Mouse (Mus musculus): ENCODE measurements at regions not wholly inside any gene's neighbourhood (a gene's known extent, or its start where the extent isn't known, plus 50 kb on each side); places are given as distances from the start of the nearest gene placed in this dataset.
"Not testable (repeated sequence)": the region's sequence is repeated elsewhere in the genome, so short reads cannot be mapped to it uniquely, and the experiment has no call there.

DNA sequence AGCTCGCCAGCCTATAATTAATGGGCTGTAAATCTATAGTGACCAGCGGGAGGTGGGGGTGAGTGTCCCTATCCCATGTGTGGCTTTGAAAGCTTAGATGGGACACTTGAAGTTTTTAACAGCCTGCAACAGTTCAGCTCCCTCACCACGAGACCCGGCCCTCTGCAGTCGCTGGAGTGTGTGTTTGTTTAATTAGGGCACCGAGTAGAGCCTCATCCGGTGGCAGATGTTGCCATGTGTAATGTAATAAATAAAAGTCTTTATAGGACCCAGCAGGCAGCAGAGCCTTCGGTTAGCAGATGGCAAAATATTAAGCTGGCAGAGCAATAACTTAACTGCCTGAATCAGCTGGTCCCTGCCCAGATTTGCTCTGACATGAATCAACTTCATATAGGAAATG lies 177.1 kb downstream of the Nucb2 start:
- no peak for DNase-seq

DNA sequence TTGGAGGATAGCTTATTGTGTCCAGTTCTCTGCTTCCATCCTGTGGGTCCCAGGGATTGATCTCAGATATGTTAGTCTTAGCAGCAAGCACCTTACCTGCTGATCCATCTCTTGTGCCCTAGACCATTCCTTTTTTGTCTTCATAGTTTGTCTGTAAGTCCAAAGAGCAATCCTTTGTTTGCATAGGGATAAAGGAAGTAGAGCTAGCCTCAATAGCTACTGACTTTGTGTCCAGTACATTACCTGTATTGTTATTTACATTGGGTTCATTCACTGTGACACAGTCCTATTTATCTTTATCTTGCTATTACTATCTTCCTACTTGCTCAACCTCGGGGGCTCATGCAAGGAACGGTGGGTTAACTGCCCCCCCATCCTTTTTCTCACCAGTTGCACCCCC lies 196.2 kb downstream of the Nucb2 start:
- no peak for DNase-seq

DNA sequence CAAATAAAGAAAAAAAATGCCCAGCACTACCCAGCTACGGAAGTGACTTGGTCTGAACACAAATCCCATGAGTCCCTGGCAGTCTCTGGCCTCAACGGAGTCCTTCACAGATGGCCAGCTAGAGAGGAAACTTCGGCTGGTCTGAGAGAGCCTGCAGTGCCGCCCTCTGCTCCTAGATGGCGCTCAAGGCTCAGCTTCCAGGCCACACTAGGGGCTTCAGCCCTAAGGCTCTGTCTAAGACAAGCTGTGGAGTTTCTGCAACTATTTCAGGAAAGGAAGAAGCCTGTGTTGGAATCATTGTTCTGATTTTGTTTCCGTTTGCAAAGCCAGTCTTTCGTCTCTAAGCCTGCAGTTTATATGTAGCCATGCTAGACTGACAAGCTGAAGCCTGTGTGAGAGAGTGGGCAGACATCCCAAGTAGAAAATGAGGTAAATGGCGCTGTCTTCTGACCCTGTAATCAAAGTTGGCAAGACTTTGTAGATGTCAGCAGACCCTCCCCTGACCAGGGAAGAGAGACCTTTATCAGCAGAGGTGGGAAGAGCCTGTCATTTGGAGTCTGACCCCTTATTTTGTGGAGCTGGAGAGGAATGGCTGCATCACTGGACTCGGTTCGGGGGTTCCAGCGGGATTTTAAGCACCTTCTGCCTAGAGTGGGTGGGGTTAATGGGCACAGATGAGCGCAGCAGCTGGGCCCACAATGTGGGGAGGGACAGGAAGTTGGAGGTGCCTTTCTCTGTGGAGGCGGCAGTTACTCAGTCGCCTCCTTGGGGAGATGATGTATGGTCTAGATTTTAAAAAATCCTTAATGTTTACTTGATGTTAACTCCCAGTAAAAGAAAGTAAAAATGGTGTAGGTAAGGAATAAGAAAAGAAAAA lies 197.5 kb downstream of the Nucb2 start:
- peak; percentile 90 for DNase-seq

DNA sequence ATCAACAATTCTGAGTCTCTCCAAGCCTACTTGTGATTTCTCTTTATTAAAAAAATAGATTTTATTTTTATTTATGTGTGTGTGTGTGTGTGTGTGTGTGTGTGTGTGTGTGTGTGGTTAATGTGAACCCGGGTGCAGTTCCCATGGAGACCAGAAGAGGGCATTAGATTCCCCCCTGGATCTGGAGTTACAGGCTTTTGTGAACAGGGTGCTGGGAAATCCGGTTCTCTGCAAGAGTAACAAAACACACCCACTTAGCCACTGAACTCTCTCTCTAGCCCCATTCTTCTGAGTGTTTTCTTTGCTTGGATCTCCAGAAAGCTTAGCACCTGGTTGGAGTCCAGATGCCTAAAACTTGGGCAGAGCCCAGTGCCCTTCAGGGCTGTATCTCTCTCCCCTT lies 198.4 kb downstream of the Nucb2 start:
- DNase-seq: no peak

DNA sequence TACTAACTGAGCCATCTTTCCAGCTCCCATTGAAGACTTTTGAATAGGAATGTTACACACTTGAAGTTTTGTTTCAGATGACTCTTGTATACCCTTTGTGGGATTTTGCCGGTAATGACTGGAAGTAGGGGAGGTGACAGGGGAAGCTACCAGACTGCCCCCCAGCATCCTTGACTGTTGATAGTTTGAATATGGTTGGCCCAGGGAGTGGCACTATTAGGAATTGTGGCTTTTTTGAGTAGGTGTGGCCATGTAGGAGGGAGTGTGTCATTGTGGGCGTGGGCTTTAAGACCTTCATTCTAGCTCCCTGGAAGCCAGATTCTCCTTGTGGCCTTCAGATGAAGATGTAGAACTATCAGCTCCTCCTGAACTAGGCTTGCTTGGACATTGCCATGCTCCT lies 207.4 kb downstream of the Nucb2 start:
- DNase-seq: no peak

DNA sequence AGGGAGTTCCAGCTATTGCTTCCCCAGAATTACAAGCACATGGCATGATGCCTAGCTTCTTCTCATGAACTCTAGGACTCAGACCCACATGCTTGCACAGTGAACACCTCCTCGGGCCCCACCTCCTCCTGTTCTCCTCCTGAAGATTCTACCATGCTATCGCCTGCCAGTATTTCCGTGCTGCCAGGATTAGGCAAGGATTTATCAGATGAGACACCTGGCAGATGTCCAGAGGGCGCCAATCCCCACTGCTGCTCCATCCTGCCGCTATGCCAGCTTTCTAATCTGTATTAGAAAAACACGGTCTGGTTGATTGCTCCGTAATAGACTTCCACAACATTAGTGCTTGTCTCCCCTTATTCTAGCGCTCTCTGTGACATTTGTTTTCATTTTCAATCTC lies 209.0 kb downstream of the Nucb2 start:
- DNase-seq: no peak

DNA sequence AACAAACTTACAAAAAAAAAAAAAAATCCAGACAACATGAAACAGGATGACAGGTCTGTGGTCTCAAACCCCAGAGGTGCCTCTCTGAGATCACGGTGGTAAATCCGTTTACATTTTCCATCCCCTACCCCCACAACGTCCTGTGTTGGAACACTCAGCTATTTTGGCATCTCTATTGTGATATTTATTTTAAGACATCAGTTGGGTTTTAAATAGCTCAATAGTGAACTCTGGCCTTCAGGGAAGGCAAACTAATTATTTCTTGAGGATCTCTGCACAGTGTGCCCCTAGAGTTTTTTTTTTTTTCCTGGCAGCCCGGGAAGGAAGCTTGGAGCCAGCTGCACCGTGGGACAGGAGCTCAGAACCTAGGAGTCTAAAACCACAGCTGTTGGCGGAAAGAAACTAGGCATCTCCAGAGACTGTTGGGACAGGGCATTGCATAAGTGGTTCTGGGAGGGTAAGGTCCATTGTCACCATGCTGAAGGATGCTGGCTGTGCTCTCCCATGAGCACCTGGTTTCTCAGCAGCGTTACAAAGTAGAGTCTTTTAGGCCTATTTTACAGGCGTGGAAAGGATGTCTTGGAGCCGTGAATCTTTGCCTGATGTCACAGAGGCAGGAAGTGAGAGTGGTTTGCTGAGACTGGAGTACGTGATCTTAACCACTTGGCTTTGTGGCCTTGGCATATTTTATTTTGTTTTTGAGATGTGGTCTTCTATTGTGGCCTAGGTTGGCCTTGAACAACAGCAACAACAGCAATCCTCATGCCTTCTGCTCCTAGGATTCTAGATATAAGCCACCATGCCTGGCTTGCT lies 211.3 kb downstream of the Nucb2 start:
- peak; percentile 17 for DNase-seq

DNA sequence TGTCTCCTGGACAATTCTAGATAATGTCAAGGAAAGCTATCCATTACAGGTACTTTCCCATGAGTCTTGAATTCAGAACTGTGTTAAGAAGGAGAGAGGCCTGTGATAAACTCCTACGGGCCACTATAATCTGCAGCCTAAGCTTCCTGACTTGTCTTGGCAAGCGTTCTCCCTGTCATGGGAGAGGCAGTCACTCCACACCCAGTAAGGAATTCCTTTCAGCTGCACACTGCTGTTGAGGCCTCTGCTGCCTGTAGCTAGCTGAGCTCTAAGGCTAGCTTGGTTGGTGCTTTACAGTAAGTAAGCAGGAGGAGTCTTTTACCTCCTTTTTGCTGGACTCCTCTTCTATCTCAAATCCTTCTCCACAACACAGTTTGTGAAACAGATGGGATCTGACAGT lies 224.2 kb downstream of the Nucb2 start:
- DNase-seq: peak; percentile 31

DNA sequence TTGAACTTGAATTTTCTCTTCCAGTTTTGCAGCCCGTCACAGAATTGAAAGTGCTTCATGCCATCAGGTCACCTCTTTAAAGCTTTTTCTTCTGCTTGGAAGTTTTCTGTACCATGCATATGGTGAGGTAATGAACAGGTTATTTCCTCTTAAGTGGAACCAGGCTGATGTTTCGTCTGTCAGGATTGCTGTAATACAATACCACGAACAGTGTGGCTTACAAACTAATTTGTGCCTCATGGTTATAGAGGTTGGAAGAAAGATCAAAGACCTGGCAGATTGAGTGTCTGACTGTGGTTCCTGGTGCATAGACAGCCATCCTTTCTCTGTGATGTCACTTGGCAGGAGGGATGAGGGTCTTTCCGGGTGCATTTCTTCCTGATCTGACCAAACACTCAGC lies 225.6 kb downstream of the Nucb2 start:
- DNase-seq: no peak

DNA sequence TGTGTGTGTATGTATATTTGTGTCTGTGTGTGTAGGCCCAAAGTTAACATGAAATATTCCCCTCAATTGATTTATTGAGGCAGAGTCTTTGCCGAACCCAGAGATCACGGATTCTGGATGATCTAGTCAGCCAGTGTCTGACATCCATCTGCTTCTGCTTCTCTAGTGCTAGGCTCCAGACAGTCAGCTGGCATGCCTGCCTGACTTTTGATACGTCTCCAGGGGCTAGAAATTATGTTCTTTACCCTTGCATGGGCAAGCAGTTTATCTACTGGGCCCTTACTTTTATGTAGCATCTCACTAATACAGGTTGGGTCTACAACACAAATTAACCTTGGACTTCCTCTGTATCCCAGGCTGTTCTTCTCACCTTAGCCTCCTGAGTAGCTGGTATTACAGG lies 231.5 kb downstream of the Nucb2 start:
- no peak for DNase-seq

DNA sequence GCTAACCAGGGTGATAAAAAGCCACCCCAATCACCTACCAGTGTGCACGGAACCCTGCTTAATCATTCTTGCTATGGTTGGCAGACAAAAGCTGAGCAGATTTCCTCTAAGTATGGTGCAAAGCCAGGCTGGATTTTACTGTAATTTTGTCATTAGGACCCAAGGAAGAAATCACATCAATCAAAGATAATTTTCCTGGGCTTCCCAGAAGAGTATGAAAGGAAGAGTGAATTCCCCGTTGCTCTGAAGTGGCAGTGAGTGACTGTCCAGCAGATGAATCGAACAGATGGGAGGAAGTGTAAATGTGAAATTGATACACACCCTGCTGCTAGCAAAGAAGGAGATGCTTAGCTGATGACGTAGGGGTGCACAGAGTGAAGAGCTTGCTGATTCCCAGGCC lies 232.2 kb downstream of the Nucb2 start:
- no peak for DNase-seq

DNA sequence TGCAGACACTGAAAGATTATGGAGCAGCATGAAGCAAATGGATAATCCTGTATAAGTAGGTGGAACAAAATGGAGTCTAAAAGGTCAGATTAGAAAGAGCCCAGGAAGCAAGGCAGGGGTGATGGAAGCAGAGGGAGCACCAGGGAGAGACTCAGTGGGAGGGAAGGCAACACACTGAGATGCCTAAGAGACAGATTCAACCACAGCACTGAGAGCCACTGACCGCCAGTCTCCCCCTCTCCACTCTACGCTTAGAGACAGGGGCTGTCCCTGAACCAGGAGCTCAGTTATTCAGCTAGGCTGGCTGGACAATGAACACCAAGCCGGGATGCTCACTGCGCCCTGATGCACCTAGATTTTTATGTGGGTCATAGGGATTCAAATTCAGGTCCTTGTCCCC lies 233.8 kb downstream of the Nucb2 start:
- no peak for DNase-seq

DNA sequence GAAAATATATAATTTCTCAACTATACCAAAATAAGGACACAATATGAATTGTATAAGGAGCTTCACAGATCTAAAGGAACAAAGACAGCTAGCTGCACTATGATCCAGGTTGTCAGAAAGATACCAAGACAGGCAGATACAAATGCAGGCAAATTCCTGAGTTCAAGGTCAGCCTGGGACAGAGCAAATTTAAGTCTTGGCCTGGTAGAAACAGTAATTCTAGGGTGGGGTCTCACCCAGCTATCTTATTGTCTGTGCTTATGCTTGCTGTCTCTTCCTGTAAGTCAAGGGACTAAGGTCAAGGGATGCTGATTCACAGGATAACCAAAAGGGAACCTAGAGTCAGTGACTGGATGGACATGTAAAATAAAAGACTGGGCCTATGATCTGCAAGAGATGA lies 250.4 kb downstream of the Nucb2 start:
- no peak for DNase-seq

DNA sequence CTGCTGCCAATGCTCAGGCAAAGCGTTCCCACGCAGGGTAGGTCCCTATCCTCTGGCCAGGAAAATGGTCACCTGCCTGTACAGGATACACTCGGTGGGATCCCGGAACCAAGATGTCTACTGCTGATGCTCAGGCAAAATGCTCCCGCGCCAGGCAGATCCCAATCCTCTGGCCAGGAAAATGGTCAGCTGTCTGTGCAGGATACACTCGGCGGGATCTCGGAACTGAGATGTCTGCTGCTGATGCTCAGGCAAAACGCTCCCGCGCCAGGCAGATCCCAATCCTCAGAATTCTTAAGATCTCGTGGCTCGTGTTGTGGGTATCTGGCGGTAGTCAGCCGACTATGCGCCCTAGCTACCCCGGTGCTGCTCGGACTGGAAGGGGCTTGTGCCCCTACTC lies 288.0 kb downstream of the Nucb2 start:
- not testable (repeated sequence) for DNase-seq

DNA sequence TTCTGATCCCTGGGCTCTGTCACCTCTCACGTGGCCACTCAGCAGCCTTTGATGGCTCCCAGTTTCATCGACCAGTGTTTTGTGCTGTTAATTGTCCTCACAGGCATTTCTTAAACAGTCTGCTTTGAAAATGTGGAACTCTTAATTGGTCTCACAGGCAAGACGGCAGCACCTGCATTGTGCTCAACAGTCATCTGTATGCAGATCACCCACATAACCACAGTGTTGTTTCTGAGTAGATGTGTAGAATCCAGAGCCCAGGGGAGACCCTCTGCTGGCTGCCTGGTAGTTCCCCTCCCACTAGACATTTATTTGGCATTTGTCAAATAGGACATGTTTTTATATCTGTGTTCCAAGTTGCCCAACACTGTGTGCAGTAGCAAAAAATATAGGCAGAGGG lies 304.3 kb downstream of the Nucb2 start:
- no peak for DNase-seq

DNA sequence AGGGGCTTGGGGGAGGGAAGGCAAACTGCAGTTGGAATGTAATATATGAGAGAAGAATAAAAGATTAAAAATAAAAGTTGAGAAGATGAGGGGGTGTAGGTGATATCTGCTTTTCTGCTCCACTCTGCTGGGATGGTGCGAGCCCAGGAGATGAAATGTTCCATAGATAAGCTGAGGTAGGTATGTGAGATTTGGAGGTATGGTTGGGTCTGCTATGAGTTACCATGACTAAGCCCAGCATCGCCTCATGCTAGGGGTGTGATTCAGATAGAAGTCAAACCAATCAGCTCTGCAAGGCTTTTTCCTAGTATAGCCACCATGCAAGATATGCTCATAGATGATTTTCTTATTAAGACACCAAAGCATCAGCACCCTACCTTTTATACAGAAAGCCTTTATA lies 312.3 kb downstream of the Nucb2 start:
- DNase-seq: no peak

DNA sequence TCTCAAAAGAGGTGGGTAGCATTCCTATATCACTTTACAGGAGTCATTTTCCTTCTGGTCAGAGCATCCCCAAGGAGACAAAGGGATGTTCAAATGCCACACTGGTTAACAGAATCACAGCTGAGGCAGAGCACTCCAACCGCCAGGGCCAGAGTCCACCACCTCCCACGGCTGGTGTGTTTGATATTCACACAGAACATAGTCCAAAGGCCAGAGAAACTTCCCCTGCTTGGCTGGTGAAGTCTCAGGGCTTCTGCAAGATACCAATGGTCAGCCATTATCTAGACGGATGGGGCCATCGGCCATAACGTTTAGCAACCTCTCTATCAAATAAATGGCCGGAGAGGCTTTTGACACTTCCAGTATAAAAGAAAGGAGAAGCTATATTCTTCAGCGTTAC lies 313.8 kb downstream of the Nucb2 start:
- DNase-seq: no peak

DNA sequence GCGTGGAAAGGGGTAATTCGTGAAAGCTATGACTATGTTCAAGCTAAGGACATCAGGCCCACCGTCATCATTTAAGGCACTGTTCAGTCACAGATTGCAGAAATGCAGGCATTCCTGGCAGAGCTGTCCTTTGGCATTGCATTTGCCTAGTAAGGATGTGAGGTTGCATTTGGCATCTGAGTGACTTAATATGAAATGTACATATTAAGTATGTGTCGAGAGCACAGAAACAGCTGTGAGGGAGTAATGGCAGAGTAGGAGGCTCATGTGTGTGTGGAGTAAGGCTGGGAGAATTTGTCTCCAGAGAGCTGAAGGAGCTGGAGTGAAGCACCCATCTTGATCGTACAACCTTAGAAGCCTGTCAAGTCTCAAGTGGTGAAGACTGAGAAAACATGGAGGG lies 316.4 kb downstream of the Nucb2 start:
- no peak for DNase-seq

DNA sequence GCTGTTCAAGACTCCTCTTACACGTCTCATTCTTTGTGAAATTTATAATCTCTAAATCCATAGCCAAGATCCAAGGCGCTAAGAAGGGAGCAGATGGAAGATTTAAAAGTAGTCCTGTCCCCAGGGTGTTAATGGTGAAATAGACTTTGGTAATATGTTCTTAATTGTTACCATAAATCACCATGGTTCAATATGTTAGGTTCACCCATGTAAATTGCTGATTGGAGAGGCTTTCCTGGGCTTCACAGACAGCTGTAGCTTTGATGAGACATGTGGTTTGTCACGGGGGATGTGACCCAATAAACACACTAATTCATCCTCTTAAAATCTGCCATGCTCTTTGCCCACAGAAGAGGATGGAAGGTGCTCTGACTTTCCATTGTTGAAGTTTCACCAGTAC lies 338.7 kb downstream of the Nucb2 start:
- no peak for DNase-seq

DNA sequence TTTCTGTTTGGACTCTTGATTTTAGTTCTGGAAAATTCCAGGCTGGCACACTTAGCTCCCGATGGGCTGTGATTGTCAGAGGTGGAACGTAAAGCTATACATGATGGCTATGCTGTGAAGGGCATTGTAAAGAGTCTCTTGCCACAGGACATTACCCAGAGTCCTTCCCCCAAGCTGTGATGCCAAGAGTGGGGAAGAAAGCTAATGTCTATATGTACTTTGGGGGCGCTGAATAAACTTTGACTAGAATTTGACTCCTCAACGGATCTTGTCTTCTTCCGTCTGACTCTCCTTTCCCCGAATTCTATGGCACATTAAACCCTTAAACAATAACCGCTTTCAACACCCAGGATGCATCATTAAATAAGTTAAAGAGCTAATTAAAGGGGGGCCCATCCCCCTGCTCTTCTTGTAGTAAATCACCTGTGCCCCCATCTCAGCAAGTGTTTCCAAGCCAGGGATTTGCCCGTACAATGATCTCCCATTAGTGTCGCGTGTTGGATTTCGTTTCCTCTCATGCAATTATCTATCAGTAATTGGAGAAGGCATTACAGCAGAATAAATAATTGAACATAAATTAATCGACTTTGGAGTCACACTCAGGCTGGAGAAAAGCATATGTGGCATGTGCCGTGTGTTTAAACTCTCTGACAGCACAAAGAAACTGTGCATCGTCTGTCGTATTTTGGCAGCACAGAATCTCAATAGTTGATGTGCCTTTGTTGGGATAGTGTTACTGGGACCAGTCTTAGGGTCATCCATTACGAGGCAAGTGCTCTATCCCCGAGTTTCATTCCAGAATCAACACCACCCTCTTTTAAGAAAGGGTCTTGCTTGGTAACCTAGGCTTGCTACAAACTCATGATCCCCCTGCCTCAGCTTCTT lies 343.9 kb downstream of the Nucb2 start:
- no peak for DNase-seq

DNA sequence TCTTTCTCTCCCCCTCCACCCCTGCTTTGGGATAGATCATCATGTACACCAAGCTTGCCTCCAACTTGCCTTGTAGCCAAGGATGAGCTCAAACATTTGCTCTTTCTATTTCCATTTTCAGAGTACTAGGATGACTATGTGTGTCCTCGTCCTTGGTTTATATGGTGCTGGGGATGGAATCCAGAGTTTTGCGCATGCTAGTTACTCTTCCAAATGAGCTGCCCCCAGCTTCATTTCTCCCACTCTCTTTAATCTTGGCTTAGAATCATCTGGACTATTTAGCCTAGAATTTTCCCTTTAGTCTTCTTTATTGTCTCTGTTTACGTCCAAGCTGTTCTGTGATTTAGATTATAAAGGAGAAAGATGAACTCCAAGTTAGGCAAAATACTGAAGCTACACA lies 349.2 kb downstream of the Nucb2 start:
- no peak for DNase-seq

DNA sequence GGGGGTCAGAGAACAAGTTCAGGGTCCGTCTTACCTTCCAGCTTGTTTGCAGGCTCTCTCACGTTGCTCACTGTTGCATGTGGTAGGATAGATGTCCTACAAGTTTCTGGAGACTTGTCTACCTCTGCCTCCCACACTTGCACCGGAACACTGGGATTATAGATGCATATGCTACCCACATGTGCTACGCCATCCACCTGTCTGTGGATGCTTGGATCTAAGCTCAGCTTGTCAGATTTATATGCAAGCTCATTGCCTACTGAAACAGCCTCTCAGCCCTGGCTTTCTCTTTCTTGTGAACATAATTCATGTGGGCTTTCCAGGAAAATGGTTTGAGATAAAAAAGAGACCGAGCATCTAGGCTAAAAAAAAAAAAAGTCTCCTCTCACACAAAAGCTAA lies 353.0 kb downstream of the Nucb2 start:
- no peak for DNase-seq

DNA sequence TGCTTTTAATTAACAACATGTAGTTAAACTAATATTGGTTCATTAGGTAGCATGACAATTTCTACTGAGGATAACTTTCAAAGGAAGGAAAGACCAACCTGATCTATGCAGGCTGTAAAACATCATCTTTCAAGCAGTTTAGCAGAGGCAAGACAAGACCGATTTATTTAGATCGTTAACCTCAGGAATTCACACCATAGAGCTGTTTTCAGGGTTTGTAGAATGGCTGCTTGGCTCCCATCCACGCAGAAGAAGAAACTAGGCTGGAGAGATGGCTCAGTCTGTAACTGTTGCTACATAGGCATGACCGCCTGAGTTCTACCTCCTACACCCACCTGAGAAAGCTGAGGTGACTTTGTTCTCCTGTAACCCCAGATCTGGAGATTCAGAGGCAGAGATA lies 353.6 kb downstream of the Nucb2 start:
- no peak for DNase-seq

Data from heart, postnatal 4 days (tissue).